Mouse (Mus musculus): ENCODE results near the gene Fbxo47.

Fbxo47 gene

DNA sequence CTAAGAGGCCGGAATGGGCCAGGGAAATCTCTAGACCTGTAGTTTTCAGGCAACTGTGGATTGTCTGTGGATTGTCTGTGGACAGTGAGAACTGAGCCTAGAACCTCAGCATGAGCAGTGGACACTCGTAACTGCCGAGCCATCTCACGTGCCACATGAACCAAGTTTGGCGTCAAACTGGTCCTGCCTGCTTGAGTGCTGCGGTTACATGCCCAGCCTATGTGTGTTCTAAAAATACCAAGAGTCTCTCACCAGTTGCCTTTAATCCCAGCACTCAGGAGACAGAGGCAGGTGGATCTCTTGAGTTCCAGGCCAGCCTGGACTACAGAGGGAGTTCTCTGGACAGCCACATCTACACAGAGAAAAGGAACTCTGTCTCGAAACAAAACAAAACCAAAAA is 54.6 kb downstream of the Fbxo47 start:
- DNase-seq = peak; percentile 16

GRCm38 (mm10) chr11:97827654-97828053 is 56.3 kb downstream of the Fbxo47 start:
- no peak for DNase-seq

GRCm38 (mm10) chr11:97826414-97826813 is 57.5 kb downstream of the Fbxo47 start:
- DNase-seq = no peak

GRCm38 (mm10) chr11:97825971-97826370 is 58.0 kb downstream of the Fbxo47 start:
- DNase-seq = peak; percentile 15 to 21

- DNase-seq = peak; percentile 57 to 61
These were observed 58.7 kb downstream of the Fbxo47 start for GRCm38 (mm10) chr11:97825295-97825694.

DNA sequence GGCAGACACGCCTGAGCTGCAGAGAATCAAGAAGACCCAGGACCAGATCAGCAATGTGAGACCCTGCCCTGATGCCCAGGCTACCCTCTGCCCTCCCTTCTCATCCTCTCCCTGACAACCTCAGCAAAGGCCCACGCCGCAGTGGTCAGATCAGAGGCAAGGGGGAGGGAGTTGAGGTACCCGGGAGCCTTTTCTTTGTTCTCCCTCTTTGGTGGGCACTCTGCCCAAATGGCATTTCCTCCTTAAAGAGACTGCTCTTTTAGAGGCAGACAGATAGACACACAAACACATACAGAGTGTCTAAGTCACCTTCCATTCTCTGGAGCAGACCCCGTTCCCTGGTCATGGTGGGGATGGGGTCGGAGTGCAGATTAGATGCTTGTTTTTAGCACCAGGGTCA is 59.1 kb downstream of the Fbxo47 start:
- no peak for DNase-seq

GRCm38 (mm10) chr11:97824168-97824567 is 59.8 kb downstream of the Fbxo47 start:
- no peak for DNase-seq

DNA sequence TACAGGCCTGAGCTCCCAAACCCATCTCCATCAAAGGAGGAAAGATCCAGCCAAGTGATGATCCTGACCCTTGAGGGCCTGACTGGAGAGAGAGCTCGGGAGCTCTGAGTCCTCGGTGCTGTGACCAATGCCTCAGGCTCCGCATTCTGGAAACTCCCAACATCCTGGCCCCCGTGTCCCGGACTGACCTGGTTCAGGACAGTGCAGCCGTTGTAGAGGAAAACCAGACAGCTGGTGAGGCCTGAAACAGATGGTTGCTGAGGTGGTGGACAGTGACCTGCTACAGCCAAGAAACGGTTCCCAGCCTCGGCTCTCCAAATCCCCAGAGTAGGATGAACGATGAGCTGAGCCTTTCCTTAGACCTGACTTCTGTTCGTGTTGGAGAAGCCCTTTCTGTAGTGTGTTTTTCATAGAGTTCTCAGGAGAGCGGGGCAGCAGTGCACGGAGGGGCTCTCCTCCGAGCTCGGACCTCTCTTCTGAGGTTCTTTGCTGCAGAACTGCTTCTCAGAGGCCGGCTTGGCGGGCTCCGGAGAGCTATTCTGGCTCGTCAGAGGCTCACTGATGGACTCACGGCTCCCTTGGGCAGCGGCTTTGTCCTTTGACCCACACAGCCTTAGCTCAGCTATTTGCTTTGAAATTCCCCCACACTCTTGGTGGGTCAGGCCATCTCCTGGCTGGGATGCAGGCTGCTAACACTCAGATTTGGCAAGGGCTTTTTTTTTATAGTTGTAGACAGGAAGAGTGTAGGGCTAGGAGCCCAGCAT is 60.9 kb downstream of the Fbxo47 start:
- DNase-seq = no peak

DNA sequence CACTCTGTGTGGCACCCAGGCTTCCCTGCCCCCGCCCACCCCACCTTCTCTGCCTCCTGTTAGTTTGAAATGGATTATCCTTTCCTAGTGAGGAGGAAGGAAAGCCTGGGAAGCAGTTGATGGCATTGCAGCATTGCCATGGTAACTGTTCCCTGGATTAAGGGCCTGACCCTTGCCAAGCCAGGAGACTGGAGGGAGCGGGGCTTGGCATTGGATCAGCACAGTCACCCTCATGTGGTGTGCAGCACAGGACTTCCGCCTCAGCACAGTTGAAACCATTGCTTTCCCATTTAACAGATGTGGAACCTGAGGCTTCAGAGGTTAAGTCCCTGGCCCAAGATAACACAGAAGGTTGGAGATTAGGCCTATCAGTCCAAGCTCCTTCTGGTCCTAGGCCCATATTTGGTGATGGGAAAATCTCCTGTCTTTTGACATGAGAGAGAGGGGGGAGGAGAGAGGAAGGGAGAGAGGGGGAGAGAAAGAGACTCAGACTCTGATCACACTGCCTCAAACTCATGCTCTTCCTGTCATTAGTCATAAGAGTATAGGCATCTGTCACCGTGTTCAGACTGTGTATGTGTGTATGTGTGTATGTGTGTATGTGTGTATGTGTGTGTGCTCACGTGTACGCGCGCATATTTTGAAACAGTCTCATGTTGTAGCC is 62.4 kb downstream of the Fbxo47 start:
- DNase-seq = no peak

GRCm38 (mm10) chr11:97820840-97821239 is 63.1 kb downstream of the Fbxo47 start:
- no peak for DNase-seq

- DNase-seq = no peak
These were observed 64.0 kb downstream of the Fbxo47 start for GRCm38 (mm10) chr11:97819923-97820322.

DNA sequence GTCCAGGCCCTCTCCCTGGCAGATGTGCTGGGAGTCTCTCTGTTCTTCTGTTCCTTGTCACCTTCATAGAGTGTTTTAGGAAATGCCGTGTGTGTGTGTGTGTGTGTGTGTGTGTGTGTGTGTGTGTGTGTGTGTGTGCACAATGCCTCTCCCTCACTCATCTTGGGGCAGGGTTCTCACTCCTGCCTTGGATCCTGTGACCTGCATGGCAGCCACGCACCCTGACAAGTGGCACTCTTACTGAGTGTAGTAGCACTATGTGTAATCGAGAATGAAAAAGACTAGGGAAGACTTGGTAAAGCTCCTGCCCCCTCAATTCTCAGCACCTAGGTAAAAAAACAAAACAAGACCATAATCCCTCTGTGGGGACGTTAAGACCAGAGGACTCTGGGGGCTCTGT is 64.9 kb downstream of the Fbxo47 start:
- no peak for DNase-seq

DNA sequence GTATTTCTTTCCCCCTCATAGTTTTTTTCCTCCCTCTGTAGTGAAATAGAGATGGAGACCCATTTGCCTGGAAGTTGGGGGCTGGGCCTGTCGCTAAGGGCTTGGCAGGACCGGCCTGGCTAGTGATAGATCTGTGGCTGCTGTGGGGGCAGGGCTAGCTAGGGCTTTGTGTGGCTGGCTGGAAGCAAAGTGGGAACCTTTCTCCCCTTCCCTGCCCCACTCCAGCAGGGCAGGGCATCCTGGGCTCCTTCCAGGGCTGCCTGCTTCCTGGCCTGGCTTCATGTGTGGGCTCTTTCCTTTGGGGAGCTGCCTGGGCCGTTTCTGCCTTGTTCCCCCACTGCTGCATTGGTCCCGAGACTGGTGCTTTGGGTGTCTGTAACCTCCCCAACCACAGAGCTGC is 65.4 kb downstream of the Fbxo47 start:
- no peak for DNase-seq

DNA sequence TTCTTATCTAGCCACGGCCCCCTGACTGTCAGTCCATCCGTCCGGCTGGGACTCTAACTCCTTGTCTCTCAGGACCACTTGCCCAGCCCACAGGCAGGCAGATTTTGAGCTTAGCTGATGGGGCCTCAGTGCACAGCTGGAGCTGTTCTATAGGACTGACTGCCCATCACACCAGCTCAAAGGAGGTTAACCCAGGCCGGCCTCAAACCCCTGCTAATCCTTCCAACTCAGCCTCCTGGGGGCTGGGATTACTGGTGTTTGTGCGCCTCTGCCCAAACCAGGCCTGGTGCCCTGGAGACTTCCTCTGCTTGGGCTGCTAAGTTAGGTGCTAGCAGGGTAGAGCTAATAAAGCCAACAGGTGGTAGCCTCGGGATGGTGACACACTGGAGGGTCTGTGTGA is 66.0 kb downstream of the Fbxo47 start:
- no peak for DNase-seq

DNA sequence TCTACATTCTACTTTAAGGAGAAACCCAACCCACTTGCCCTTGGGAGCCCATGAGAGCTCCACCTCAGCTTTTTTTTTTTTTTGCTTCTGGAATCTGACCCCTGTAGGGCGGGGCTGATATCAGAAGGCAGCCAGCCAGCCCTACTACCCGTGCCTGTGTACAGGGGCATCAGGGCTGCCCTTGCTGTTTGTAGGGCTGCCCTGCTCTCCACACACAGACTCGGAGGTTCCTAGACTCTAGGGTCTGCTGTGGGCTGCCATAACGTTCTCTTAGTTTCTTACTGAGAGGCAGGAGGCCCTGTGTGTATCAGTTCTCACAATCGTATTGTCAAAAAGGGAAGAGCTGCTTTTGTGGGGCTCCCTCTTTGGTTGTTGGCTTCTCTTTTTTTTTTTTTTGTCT is 66.6 kb downstream of the Fbxo47 start:
- DNase-seq = no peak

- DNase-seq = no peak
These were observed 67.0 kb downstream of the Fbxo47 start for GRCm38 (mm10) chr11:97816916-97817315.

GRCm38 (mm10) chr11:97816176-97816575 is 67.8 kb downstream of the Fbxo47 start:
- no peak for DNase-seq

DNA sequence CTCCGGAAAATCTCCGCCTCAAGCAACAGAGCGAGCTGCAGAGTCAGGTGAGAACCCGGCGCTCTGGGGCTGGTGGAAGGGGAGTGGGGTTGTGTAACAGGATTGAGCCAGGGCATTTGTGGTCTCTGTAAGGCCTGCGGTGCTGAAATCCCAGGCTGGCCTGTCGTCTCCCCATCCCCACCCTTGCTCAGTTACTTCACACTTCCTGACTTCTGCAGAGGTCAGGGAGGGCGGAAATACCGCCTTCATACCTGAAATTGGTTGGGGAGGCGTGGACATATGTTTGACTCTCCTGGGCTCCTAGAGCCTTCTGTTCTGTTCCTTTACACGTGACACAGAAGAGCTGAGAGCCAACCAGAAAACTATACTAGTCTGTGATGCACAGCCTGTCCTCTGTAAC is 68.2 kb downstream of the Fbxo47 start:
- no peak for DNase-seq

DNA sequence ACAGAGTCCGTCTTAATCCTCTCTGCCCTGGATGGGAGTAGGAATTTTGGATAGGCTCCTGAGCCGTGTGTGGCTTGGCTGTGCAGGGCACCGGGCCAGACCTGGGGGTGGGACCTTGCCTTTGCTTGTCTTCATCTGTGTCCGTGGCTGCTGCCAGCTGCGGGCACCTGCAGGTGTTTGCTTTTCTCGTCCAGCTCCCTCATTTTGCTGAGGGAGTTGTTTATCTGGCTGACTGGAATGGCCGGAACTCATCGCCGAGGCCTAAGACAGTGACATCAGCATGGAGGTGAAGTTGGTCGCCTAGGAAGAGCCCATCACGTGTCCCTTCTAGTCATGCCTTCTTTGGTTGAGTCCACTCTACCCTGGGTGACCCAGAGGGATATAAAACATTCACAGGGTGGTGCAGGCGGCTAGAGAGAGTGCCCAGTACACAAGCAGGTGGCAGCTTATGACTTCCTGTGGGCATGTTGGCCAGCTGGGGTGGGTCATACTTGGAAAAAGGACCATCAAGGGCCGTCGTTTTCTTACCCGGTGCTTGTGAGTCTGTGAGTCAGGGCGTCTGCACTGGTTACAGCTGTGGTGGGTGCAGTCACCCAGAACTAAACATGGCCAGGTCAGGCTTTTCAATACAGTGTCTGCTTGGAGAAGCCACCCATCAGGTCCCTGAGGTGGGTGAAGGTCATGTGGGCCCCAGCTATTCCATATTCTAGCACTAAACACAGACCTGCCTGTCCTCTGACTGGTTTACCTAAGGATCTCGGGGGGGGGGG is 70.0 kb downstream of the Fbxo47 start:
- no peak for DNase-seq

GRCm38 (mm10) chr11:97813085-97813484 is 70.9 kb downstream of the Fbxo47 start:
- DNase-seq = no peak

- DNase-seq = no peak
These were observed 71.4 kb downstream of the Fbxo47 start for GRCm38 (mm10) chr11:97812491-97812921.

- DNase-seq = no peak
These were observed 72.2 kb downstream of the Fbxo47 start for GRCm38 (mm10) chr11:97811569-97812362.

GRCm38 (mm10) chr11:97810970-97811369 is 73.0 kb downstream of the Fbxo47 start:
- no peak for DNase-seq
